9 mouse cellular contexts compared by ENCODE assay signal in genomic region chr2:25185625-25186574, GRCm38 (mm10). TPM values are rescaled to one million over a fixed set of nuclear protein-coding genes. Genes with fewer than 3 reads are reported as not detected.
DNase-seq lines count a peak whose midpoint lies in the region; ATAC-seq and TF ChIP-seq lines count a peak whose summit lies in the region.
"Had no signal": no experiment of that assay in that cellular context is flagged by ENCODE, and none has a peak within 500 bp of the region (broad histone marks: within the 10 kb centered on the region; RNA-seq: fewer than 3 reads in every experiment).

No protein-coding gene starts in this region.

- ATAC-seq in heart, embryonic 13.5 days (ENCODE audit: extremely low read depth, insufficient number of reproducible peaks, low FRiP score, low TSS enrichment), result peak; percentile 20; the same call in 1 of the 2 replicates
- peak; percentile 59 for ATAC-seq in stomach, embryonic 15.5 days (ENCODE audit: insufficient read depth, low FRiP score, low read depth)

- H3K9ac ChIP-seq in heart, embryonic 13.5 days, result peak overlapping the region; percentile 77
- H3K9ac ChIP-seq in stomach, embryonic 15.5 days, result peak overlapping the region; percentile 38; the same call in 1 of the 2 replicates

- under 1% methylated on average over 64 of the region's 64 CpGs for WGBS in heart, embryonic 13.5 days
- 0% methylated on average over 64 of the region's 64 CpGs for WGBS in midbrain, embryonic 10.5 days
- WGBS in stomach, embryonic 15.5 days, result under 1% methylated on average over 64 of the region's 64 CpGs

- H3K4me2 ChIP-seq in heart, embryonic 13.5 days, result peak overlapping the region; percentile 90
- peak overlapping the region; percentile 98 for H3K4me2 ChIP-seq in stomach, embryonic 15.5 days

- peak; percentile 50 to 76 for DNase-seq in adrenal gland, adult (ENCODE audit: inconsistent age in 2 of 2, low spot score in 1 of 2)
- no peak for DNase-seq in adrenal gland, adult 8-10 months
- DNase-seq in 3134 (ENCODE audit: extremely low read depth, insufficient read length, low spot score), result peak; percentile 11
- DNase-seq in kidney, postnatal 4 days, result peak; percentile 78 to 86
- DNase-seq in midbrain, embryonic 10.5 days (ENCODE audit: low spot score), result peak; percentile 96

- peaks cover 51% of the 10 kb centered on the region for H3K27me3 ChIP-seq in heart, embryonic 13.5 days (replicated peaks)
- peaks cover 10% of the 10 kb centered on the region; the same call in 1 of the 2 replicates for H3K27me3 ChIP-seq in midbrain, embryonic 10.5 days (ENCODE audit: low read depth, poor library complexity, severe bottlenecking)
- H3K27me3 ChIP-seq in stomach, embryonic 15.5 days (replicated peaks), result peaks cover 28% of the 10 kb centered on the region

- no peaks in the 10 kb centered on the region for H3K9me3 ChIP-seq in heart, embryonic 13.5 days
- no peaks in the 10 kb centered on the region for H3K9me3 ChIP-seq in midbrain, embryonic 10.5 days (replicated peaks)
- no peaks in the 10 kb centered on the region for H3K9me3 ChIP-seq in stomach, embryonic 15.5 days

- no peak overlapping the region for H3K27ac ChIP-seq in cortical plate, adult 2 months (ENCODE audit: insufficient read depth, low read length)
- H3K27ac ChIP-seq in heart, embryonic 13.5 days (replicated peaks), result peak overlapping the region; percentile 74
- H3K27ac ChIP-seq in midbrain, embryonic 10.5 days (replicated peaks), result peak overlapping the region; percentile 97
- H3K27ac ChIP-seq in stomach, embryonic 15.5 days, result peak overlapping the region; percentile 78

- 0 out of 2 replicates have a peak overlapping the region, but pooled peaks have one; percentile 3 for H3K4me3 ChIP-seq in cortical plate, adult 2 months (ENCODE audit: insufficient read depth, low read length)
- peak overlapping the region; percentile 59 for H3K4me3 ChIP-seq in heart, embryonic 13.5 days
- H3K4me3 ChIP-seq in midbrain, embryonic 10.5 days, result peak overlapping the region; percentile 90
- H3K4me3 ChIP-seq in stomach, embryonic 15.5 days (replicated peaks), result peak overlapping the region; percentile 53

- no peaks in the 10 kb centered on the region for H3K4me1 ChIP-seq in cortical plate, adult 2 months (ENCODE audit: control insufficient read depth, insufficient read depth, low read length)
- H3K4me1 ChIP-seq in heart, embryonic 13.5 days, result peaks cover 37% of the 10 kb centered on the region
- peaks cover 53% of the 10 kb centered on the region for H3K4me1 ChIP-seq in midbrain, embryonic 10.5 days
- H3K4me1 ChIP-seq in stomach, embryonic 15.5 days, result peaks cover 22% of the 10 kb centered on the region

- TF ChIP-seq POLR2A in cortical plate, adult 2 months (IDR thresholded peaks at IDR 0.05; ENCODE audit: extremely low read depth, insufficient read depth, low read length), result no peak

- peak; percentile 34; the same call in 1 of the 2 replicates for TF ChIP-seq CTCF in cortical plate, adult 2 months (IDR thresholded peaks at IDR 0.05; ENCODE audit: extremely low read depth, insufficient read depth, low read length)

- H3K36me3 ChIP-seq in heart, embryonic 13.5 days, result no peaks in the 10 kb centered on the region
- peaks cover 20% of the 10 kb centered on the region for H3K36me3 ChIP-seq in midbrain, embryonic 10.5 days
- no peaks in the 10 kb centered on the region for H3K36me3 ChIP-seq in stomach, embryonic 15.5 days

RNA-seq across cellular contexts. Expression of gene Nrarp, which starts 5.3 kb away (rescaled TPM):
- total RNA-seq in adrenal gland, adult 8-10 months (2022), result 1 to 10 TPM; 2.4 to 3.5 (median 2.7) TPM
- 22.1 and 24.2 TPM in 2 replicates for polyA plus RNA-seq in cortical plate, adult 2 months (2012; rRNA removed)
- 7.7 and 8.2 TPM in 2 replicates for polyA plus RNA-seq in heart, embryonic 13.5 days (2015; fragmentation: Nextera tagmentation; extraction: Ambion mirVana)
- 65.8 and 74.1 TPM in 2 replicates for polyA plus RNA-seq in midbrain, embryonic 10.5 days (2016; fragmentation: Nextera tagmentation; extraction: Ambion mirVana)
- polyA plus RNA-seq in stomach, embryonic 15.5 days (2015; fragmentation: Nextera tagmentation; extraction: Ambion mirVana), result 16.9 and 17.1 TPM in 2 replicates

RNA-seq across cellular contexts. Expression of gene Tor4a, which starts 10.8 kb away (rescaled TPM):
- total RNA-seq in adrenal gland, adult 8-10 months (2022), result 10 to 100 TPM; 27.4 to 35.0 (median 31.7) TPM
- polyA plus RNA-seq in cortical plate, adult 2 months (2012; rRNA removed), result 2.5 TPM in 2 replicates
- polyA plus RNA-seq in heart, embryonic 13.5 days (2015; fragmentation: Nextera tagmentation; extraction: Ambion mirVana), result 6.4 and 6.9 TPM in 2 replicates
- polyA plus RNA-seq in midbrain, embryonic 10.5 days (2016; fragmentation: Nextera tagmentation; extraction: Ambion mirVana), result 1.3 and 1.9 TPM in 2 replicates
- polyA plus RNA-seq in stomach, embryonic 15.5 days (2015; fragmentation: Nextera tagmentation; extraction: Ambion mirVana), result 15.5 and 17.2 TPM in 2 replicates

RNA-seq across cellular contexts. Expression of gene Nelfb, which starts 25.4 kb away (rescaled TPM):
- total RNA-seq in adrenal gland, adult 8-10 months (2022), result 10 to 100 TPM; 59.6 to 74.9 (median 68.6) TPM
- polyA plus RNA-seq in cortical plate, adult 2 months (2012; rRNA removed), result 52.0 and 57.5 TPM in 2 replicates
- 68.8 and 72.8 TPM in 2 replicates for polyA plus RNA-seq in heart, embryonic 13.5 days (2015; fragmentation: Nextera tagmentation; extraction: Ambion mirVana)
- polyA plus RNA-seq in midbrain, embryonic 10.5 days (2016; fragmentation: Nextera tagmentation; extraction: Ambion mirVana), result 131 and 140 TPM in 2 replicates
- 105 and 106 TPM in 2 replicates for polyA plus RNA-seq in stomach, embryonic 15.5 days (2015; fragmentation: Nextera tagmentation; extraction: Ambion mirVana)

RNA-seq across cellular contexts. Expression of gene Stpg3, which starts 28.5 kb away (rescaled TPM):
- not detected for total RNA-seq in adrenal gland, adult 8-10 months (2022)
- polyA plus RNA-seq in cortical plate, adult 2 months (2012; rRNA removed), result 0.11 TPM in 1 of 2 replicates, not detected in the other
- polyA plus RNA-seq in heart, embryonic 13.5 days (2015; fragmentation: Nextera tagmentation; extraction: Ambion mirVana), result not detected in 2 replicates
- polyA plus RNA-seq in midbrain, embryonic 10.5 days (2016; fragmentation: Nextera tagmentation; extraction: Ambion mirVana), result not detected in 2 replicates
- 0.18 TPM in 1 of 2 replicates, not detected in the other for polyA plus RNA-seq in stomach, embryonic 15.5 days (2015; fragmentation: Nextera tagmentation; extraction: Ambion mirVana)
- polyA plus RNA-seq: large intestine, adult 2 months had no signal

RNA-seq across cellular contexts. Expression of gene Fam166a, which starts 32.6 kb away (rescaled TPM):
- under 1 TPM in 1 of 4 experiments, not detected in 3; 0.27 TPM for total RNA-seq in adrenal gland, adult 8-10 months (2022)
- polyA plus RNA-seq in cortical plate, adult 2 months (2012; rRNA removed), result 0.19 and 0.21 TPM in 2 replicates
- not detected in 2 replicates for polyA plus RNA-seq in heart, embryonic 13.5 days (2015; fragmentation: Nextera tagmentation; extraction: Ambion mirVana)
- polyA plus RNA-seq in midbrain, embryonic 10.5 days (2016; fragmentation: Nextera tagmentation; extraction: Ambion mirVana), result 0.62 TPM in 1 of 2 replicates, not detected in the other
- 0.92 and 1.5 TPM in 2 replicates for polyA plus RNA-seq in stomach, embryonic 15.5 days (2015; fragmentation: Nextera tagmentation; extraction: Ambion mirVana)
- polyA plus RNA-seq: large intestine, adult 2 months had no signal

Comparison
In these comparisons a context has a peak if more than half of its experiments do, and no peak if none do; other contexts are left out.
1. H3K4me3 ChIP-seq: peak in every context shown above with its lines; median percentile 90 in midbrain, embryonic 10.5 days; 59 in heart, embryonic 13.5 days; 53 in stomach, embryonic 15.5 days; 3 in cortical plate, adult 2 months.